Mouse (Mus musculus) embryo, embryonic 11.5 days (tissue): ENCODE data around the gene Sit1.
A peak's percentile ranks its signal among the peaks of the same experiment; 100 is the strongest.

Experiments used
- DNase-seq: peaks from one replicate; pipeline ENCODE4 v3.0.0-alpha.2; 2012; ENCODE audit warnings: low read depth, low spot score

The Sit1 gene

GRCm38 (mm10) chr4:43470301-43470700 is 13.2 kb downstream of the Sit1 start:
- DNase-seq: no peak

GRCm38 (mm10) chr4:43466872-43467271 is 16.7 kb downstream of the Sit1 start:
- DNase-seq: no peak

- DNase-seq: no peak
These were observed 17.6 kb downstream of the Sit1 start for GRCm38 (mm10) chr4:43465935-43466334.

GRCm38 (mm10) chr4:43463102-43463501 is 20.4 kb downstream of the Sit1 start:
- no peak for DNase-seq

GRCm38 (mm10) chr4:43457124-43457523 is 26.4 kb downstream of the Sit1 start:
- DNase-seq: no peak

- DNase-seq: no peak
These were observed 27.1 kb downstream of the Sit1 start for GRCm38 (mm10) chr4:43456470-43456869.

GRCm38 (mm10) chr4:43454041-43454836 is 29.3 kb downstream of the Sit1 start, which contains the start of gene Cd72:
Cd72 (minus strand) TSS chr4:43454628.
- no peak for DNase-seq

GRCm38 (mm10) chr4:43453413-43453812 is 30.1 kb downstream of the Sit1 start:
- no peak for DNase-seq

GRCm38 (mm10) chr4:43452315-43452714 is 31.2 kb downstream of the Sit1 start:
- no peak for DNase-seq

GRCm38 (mm10) chr4:43448554-43448953 is 35.0 kb downstream of the Sit1 start:
- no peak for DNase-seq

- DNase-seq: no peak
These were observed 36.3 kb downstream of the Sit1 start for GRCm38 (mm10) chr4:43447251-43447650.

- no peak for DNase-seq
These were observed 40.0 kb downstream of the Sit1 start for GRCm38 (mm10) chr4:43443511-43443910.

- DNase-seq: peak; percentile 70
These were observed 40.8 kb downstream of the Sit1 start for GRCm38 (mm10) chr4:43442456-43443361.

- peak; percentile 99 for DNase-seq
These were observed 41.5 kb downstream of the Sit1 start for GRCm38 (mm10) chr4:43442044-43442443.

GRCm38 (mm10) chr4:43441639-43442038 is 41.9 kb downstream of the Sit1 start, which contains the start of gene Tesk1:
Tesk1 (plus strand) TSS chr4:43441939.
- no peak for DNase-seq

- no peak for DNase-seq
These were observed 50.7 kb downstream of the Sit1 start for GRCm38 (mm10) chr4:43432832-43433231.
